Mouse (Mus musculus): ENCODE measurements around the gene Ifitm1.

DNA sequence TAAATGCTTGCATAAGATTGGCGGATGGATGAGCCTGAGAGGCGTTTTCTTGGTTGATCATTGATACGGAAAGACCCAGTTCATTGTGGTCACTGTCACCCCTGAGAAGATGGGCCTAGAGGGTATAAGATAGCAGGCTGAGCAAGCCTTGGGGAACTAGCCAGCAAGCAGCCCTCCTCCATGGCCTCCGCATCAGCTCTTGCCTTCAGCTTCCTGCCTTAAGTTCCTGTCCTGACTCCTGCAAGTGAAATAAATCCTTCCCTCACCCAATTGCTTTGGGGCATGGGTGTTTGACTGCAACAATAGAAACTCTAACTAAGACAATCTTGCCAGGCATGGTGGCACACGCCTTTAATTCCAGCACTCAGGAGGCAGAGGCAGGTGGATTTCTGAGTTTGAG is 7.0 kb upstream of the Ifitm1 start:
- TF ChIP-seq FLI1 (IDR thresholded peaks at IDR 0.05; ENCODE audit: low read length), result no peak
- no peak for TF ChIP-seq GATA1 (IDR thresholded peaks at IDR 0.05; ENCODE audit: borderline replicate concordance, low read length)

Data from megakaryocyte, embryonic 14.5 days (primary cell).